Mouse (Mus musculus) heart, embryonic 11.5 days (tissue): ENCODE data around the gene Kirrel3. TPM values are rescaled to one million over a fixed set of nuclear protein-coding genes. Genes with fewer than 3 reads are reported as not detected.

Source experiments
- ATAC-seq: fragments of 200-750 bp; cut with Nextera tagmentation; replicated peaks from 2 replicates; pipeline ENCODE4 v1.8.0; 2017; ENCODE audit warnings: moderate library complexity; ENCODE audit not compliant: insufficient number of reproducible peaks, low FRiP score, low TSS enrichment
- H3K27ac ChIP-seq: fragments of 300-500 bp; sonication (generic); 2 replicates; pipeline ENCODE4 v1.5.1; 2014; ENCODE audit warnings: mild to moderate bottlenecking, low read depth, low read length
- H3K27me3 ChIP-seq: fragments of 300-500 bp; sonication (generic); 2 replicates; pipeline ENCODE4 v1.6.1; 2014; ENCODE audit warnings: mild to moderate bottlenecking, low read length, mixed read lengths; ENCODE audit not compliant: control insufficient read depth, insufficient read depth
- H3K36me3 ChIP-seq: fragments of 300-500 bp; sonication (generic); 2 replicates; pipeline ENCODE4 v1.6.1; 2014; ENCODE audit warnings: mild to moderate bottlenecking, low read length, moderate library complexity, mixed read lengths; ENCODE audit not compliant: control insufficient read depth, insufficient read depth
- H3K4me1 ChIP-seq: fragments of 300-500 bp; sonication (generic); 2 replicates; pipeline ENCODE4 v1.6.1; 2014; ENCODE audit warnings: low read length; ENCODE audit not compliant: control insufficient read depth, insufficient read depth
- H3K4me2 ChIP-seq: fragments of 300-500 bp; sonication (generic); 2 replicates; pipeline ENCODE4 v1.6.1; 2014; ENCODE audit warnings: mild to moderate bottlenecking, moderate library complexity
- H3K4me3 ChIP-seq: fragments of 300-500 bp; sonication (generic); 2 replicates; pipeline ENCODE4 v1.5.1; 2014; ENCODE audit warnings: low read depth, low read length
- H3K9ac ChIP-seq: fragments of 300-500 bp; sonication (generic); 2 replicates; pipeline ENCODE4 v1.6.1; 2014; ENCODE audit warnings: mild to moderate bottlenecking, low read depth, low read length, moderate library complexity
- H3K9me3 ChIP-seq: fragments of 300-500 bp; sonication (generic); replicated peaks from 2 replicates; pipeline ENCODE4 v1.6.1; 2016; ENCODE audit warnings: low read length; ENCODE audit not compliant: control insufficient read depth
- WGBS: fragments of 180-500 bp; shearing (Covaris S2); extraction: QIAGEN DNeasy Blood & Tissue Kit; methylation state at CpG from one replicate; pipeline ENCODE4 v1.1.7; 2014; ENCODE audit not compliant: insufficient replicate concordance; 5-methylcytosine and 5-hydroxymethylcytosine counted together
- polyA plus RNA-seq: library from polyadenylated mRNA; unstranded; fragments of >200 nt; fragmentation: Nextera tagmentation; extraction: Ambion mirVana; gene quantifications from 2 replicates; pipeline ENCODE4 v1.2.1, GENCODE M21; 2014

Kirrel3 gene
- polyA plus RNA-seq, 1 experiment from 2014 or later = 1.0 TPM

GRCm38 (mm10) chr9:34825402-34826008 lies 339.8 kb downstream of the Kirrel3 start:
- Histone ChIP-seq H3K4me2 (no peak overlapping the region), H3K36me3 (no peaks in the 10 kb centered on the region), H3K4me3 (no peak overlapping the region), H3K27ac (no peak overlapping the region), H3K4me1 (no peaks in the 10 kb centered on the region), H3K9ac (no peak overlapping the region), H3K27me3 (no peaks in the 10 kb centered on the region), H3K9me3 (no peaks in the 10 kb centered on the region)
- ATAC-seq = no peak
- 68% methylated on average over 11 of the region's 11 CpGs for WGBS

GRCm38 (mm10) chr9:34830696-34831095 lies 345.0 kb downstream of the Kirrel3 start:
- ATAC-seq = no peak
- Histone ChIP-seq H3K27ac (no peak overlapping the region), H3K4me2 (no peak overlapping the region), H3K4me1 (no peaks in the 10 kb centered on the region), H3K36me3 (no peaks in the 10 kb centered on the region), H3K4me3 (no peak overlapping the region), H3K27me3 (no peaks in the 10 kb centered on the region), H3K9ac (no peak overlapping the region), H3K9me3 (no peaks in the 10 kb centered on the region)
- 37% methylated on average over 3 of the region's 3 CpGs for WGBS

DNA sequence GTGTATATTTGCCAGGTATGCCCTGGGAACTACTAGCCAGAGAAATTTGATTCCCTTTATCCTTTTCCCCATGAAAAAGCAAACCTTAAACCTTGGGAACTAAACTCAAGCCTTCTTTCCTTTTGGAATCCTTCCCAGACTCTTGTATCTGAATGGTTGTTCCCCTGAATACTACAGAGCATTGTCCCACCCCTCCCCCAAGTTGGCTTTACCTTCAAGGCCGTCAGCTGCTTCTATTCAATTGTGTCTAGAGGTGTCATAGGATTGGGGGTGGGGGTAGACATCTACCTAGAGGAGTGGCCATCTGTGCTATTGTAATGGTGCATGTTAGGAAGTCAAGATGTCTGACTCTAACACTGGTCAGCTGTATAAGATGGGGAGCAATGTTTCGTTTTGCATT lies 351.1 kb downstream of the Kirrel3 start:
- no peak overlapping the region for H3K27ac ChIP-seq
- no peak overlapping the region for H3K4me2 ChIP-seq
- no peak overlapping the region for H3K9ac ChIP-seq
- no peaks in the 10 kb centered on the region for H3K9me3 ChIP-seq
- no peaks in the 10 kb centered on the region for H3K36me3 ChIP-seq
- no peaks in the 10 kb centered on the region for H3K27me3 ChIP-seq
- 71% methylated on average over 2 of the region's 2 CpGs for WGBS
- no peaks in the 10 kb centered on the region for H3K4me1 ChIP-seq
- no peak overlapping the region for H3K4me3 ChIP-seq
- ATAC-seq = no peak

DNA sequence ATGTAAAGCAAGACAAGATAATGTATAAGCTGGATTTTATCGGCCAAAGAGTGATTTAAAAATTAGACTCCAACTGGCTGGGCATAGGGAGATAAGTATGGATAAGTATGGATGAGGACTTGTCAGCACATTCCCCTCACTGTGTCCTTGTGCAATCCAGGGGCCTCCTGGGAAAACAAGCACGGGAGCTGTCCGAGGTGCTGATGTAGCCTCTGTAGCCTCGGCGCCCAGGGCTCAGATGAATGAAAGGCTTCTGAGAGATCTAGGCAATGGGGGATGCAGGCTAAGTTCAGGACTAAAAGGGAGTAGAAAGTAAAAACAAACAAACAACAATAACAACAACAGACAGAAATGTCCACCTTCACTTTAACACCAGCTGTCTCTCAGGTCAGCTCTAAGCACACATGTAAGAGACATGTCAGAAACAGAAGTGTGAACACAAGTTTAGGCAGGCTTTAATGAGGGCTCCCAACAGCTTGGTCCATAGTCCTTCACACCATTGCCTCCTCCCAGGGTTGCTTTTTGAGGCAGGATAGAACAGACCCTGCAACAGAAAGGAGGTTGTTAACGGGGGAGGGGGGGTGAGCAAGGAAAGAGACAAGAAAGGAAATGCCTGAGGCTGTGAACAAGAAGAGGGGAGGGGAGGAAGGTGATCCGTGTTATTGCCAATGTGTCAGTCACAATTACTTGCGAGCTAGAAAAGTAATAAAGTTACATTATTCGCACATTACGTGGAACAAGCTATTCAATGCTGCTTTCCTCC lies 352.2 kb downstream of the Kirrel3 start:
- ATAC-seq = no peak
- no peak overlapping the region for H3K4me3 ChIP-seq
- H3K4me1 ChIP-seq = no peaks in the 10 kb centered on the region
- H3K36me3 ChIP-seq = no peaks in the 10 kb centered on the region
- no peak overlapping the region for H3K4me2 ChIP-seq
- H3K9me3 ChIP-seq = no peaks in the 10 kb centered on the region
- no peak overlapping the region for H3K27ac ChIP-seq
- H3K9ac ChIP-seq = no peak overlapping the region
- WGBS = 40% methylated on average over 10 of the region's 10 CpGs
- no peaks in the 10 kb centered on the region for H3K27me3 ChIP-seq

GRCm38 (mm10) chr9:34843275-34843965 lies 357.7 kb downstream of the Kirrel3 start:
- H3K27me3 ChIP-seq = peaks cover 4% of the 10 kb centered on the region; the same call in 1 of the 2 replicates
- H3K27ac ChIP-seq = no peak overlapping the region
- no peak overlapping the region for H3K4me3 ChIP-seq
- no peak for ATAC-seq
- H3K4me2 ChIP-seq = no peak overlapping the region
- no peaks in the 10 kb centered on the region for H3K36me3 ChIP-seq
- no peak overlapping the region for H3K9ac ChIP-seq
- WGBS = 45% methylated on average over 10 of the region's 10 CpGs
- no peaks in the 10 kb centered on the region for H3K9me3 ChIP-seq
- H3K4me1 ChIP-seq = no peaks in the 10 kb centered on the region

DNA sequence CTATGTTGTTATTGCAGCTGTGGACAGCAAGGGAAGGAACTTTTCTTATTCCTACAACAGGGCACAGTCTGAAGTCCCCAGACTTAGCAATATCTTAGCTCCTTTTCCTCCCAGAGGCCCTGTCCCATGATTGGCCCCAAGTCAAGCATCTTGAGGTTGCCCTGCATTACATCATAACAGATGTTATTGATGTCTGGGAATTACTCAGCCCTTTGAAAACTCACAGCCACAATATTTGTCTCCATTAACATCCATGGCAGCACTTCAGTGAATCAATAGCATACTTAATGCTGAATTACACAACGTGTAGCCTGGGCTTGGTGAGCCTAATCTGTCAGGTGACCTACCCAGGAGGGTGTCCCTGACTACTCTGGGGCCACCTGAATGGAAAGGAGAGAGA lies 360.7 kb downstream of the Kirrel3 start:
- Histone ChIP-seq H3K27me3 (peaks cover 4% of the 10 kb centered on the region; the same call in 1 of the 2 replicates), H3K27ac (no peak overlapping the region), H3K4me3 (no peak overlapping the region), H3K9ac (no peak overlapping the region), H3K4me1 (no peaks in the 10 kb centered on the region), H3K9me3 (no peaks in the 10 kb centered on the region), H3K4me2 (no peak overlapping the region), H3K36me3 (no peaks in the 10 kb centered on the region)
- 60% methylated on average over 1 of the region's 1 CpGs for WGBS
- ATAC-seq = no peak

- WGBS = 55% methylated on average over 5 of the region's 5 CpGs
- H3K27ac ChIP-seq = no peak overlapping the region
- no peaks in the 10 kb centered on the region for H3K4me1 ChIP-seq
- H3K9me3 ChIP-seq = no peaks in the 10 kb centered on the region
- ATAC-seq = no peak
- no peaks in the 10 kb centered on the region for H3K36me3 ChIP-seq
- H3K9ac ChIP-seq = no peak overlapping the region
- H3K4me3 ChIP-seq = no peak overlapping the region
- H3K27me3 ChIP-seq = peaks cover 4% of the 10 kb centered on the region; the same call in 1 of the 2 replicates
- no peak overlapping the region for H3K4me2 ChIP-seq
Measured at GRCm38 (mm10) chr9:34847664-34848063, 362.0 kb downstream of the Kirrel3 start.

DNA sequence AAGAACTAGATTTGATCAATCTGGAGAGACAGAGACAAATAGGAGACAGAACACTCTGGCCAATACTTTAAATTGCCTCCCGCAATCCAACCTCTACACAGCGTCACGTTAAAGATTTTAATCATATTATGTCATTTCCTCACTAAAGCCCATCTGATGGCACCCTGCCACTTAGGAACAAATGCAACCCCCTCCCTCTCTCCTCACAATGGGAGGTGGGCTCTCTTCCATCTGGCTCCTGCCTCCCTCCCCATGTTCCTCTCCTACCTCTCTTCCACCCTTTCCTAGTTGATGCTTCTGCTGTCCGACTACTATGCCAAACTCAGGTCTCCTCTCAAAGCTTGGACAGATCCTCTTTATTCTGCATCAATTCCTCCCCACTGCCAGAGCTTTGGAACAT lies 365.4 kb downstream of the Kirrel3 start:
- Histone ChIP-seq H3K9ac (no peak overlapping the region), H3K4me2 (no peak overlapping the region), H3K4me1 (no peaks in the 10 kb centered on the region), H3K27me3 (no peaks in the 10 kb centered on the region), H3K9me3 (no peaks in the 10 kb centered on the region), H3K36me3 (no peaks in the 10 kb centered on the region), H3K27ac (no peak overlapping the region), H3K4me3 (no peak overlapping the region)
- ATAC-seq = no peak
- WGBS = 81% methylated on average over 4 of the region's 4 CpGs
